Mouse (Mus musculus): Measurements from ENCODE around the gene Syngr1. TPM values are rescaled to one million over a fixed set of nuclear protein-coding genes. Genes with fewer than 3 reads are reported as not detected.

Syngr1 gene
- total RNA-seq, 1 experiment from 2014 or later: not detected

GRCm38 (mm10) chr15:80082661-80083275 is 8.4 kb upstream of the Syngr1 start:
- ATAC-seq (replicated peaks; ENCODE audit: insufficient number of reproducible peaks, low FRiP score, low TSS enrichment, poor library complexity, severe bottlenecking): no peak

GRCm38 (mm10) chr15:80083276-80083731 is 7.8 kb upstream of the Syngr1 start:
- peak; percentile 95 for ATAC-seq (replicated peaks; ENCODE audit: insufficient number of reproducible peaks, low FRiP score, low TSS enrichment, poor library complexity, severe bottlenecking)

- ATAC-seq (replicated peaks; ENCODE audit: insufficient number of reproducible peaks, low FRiP score, low TSS enrichment, poor library complexity, severe bottlenecking): peak; percentile 29
These were observed 7.4 kb upstream of the Syngr1 start for GRCm38 (mm10) chr15:80083740-80084139.

- no peak for ATAC-seq (replicated peaks; ENCODE audit: insufficient number of reproducible peaks, low FRiP score, low TSS enrichment, poor library complexity, severe bottlenecking)
These were observed 3.6 kb upstream of the Syngr1 start for GRCm38 (mm10) chr15:80087406-80088012.

- peak; percentile 91 for ATAC-seq (replicated peaks; ENCODE audit: insufficient number of reproducible peaks, low FRiP score, low TSS enrichment, poor library complexity, severe bottlenecking)
These were observed 2.5 kb upstream of the Syngr1 start for GRCm38 (mm10) chr15:80088637-80089036.

- ATAC-seq (replicated peaks; ENCODE audit: insufficient number of reproducible peaks, low FRiP score, low TSS enrichment, poor library complexity, severe bottlenecking): no peak
These were observed 979 bp upstream of the Syngr1 start for GRCm38 (mm10) chr15:80090155-80090554.

GRCm38 (mm10) chr15:80090741-80091120 is 403 bp upstream of the Syngr1 start:
- no peak for ATAC-seq (replicated peaks; ENCODE audit: insufficient number of reproducible peaks, low FRiP score, low TSS enrichment, poor library complexity, severe bottlenecking)

- ATAC-seq (replicated peaks; ENCODE audit: insufficient number of reproducible peaks, low FRiP score, low TSS enrichment, poor library complexity, severe bottlenecking): no peak
These were observed 907 bp downstream of the Syngr1 start for GRCm38 (mm10) chr15:80092041-80092441.

GRCm38 (mm10) chr15:80092599-80092998 is 1.5 kb downstream of the Syngr1 start:
- ATAC-seq (replicated peaks; ENCODE audit: insufficient number of reproducible peaks, low FRiP score, low TSS enrichment, poor library complexity, severe bottlenecking): no peak

GRCm38 (mm10) chr15:80094201-80094600 is 3.1 kb downstream of the Syngr1 start:
- ATAC-seq (replicated peaks; ENCODE audit: insufficient number of reproducible peaks, low FRiP score, low TSS enrichment, poor library complexity, severe bottlenecking): no peak

- ATAC-seq (replicated peaks; ENCODE audit: insufficient number of reproducible peaks, low FRiP score, low TSS enrichment, poor library complexity, severe bottlenecking): no peak
These were observed 4.5 kb downstream of the Syngr1 start for GRCm38 (mm10) chr15:80095596-80095995.

GRCm38 (mm10) chr15:80096406-80096805 is 5.3 kb downstream of the Syngr1 start:
- no peak for ATAC-seq (replicated peaks; ENCODE audit: insufficient number of reproducible peaks, low FRiP score, low TSS enrichment, poor library complexity, severe bottlenecking)

- peak; percentile 33; the same call in 1 of the 2 replicates for ATAC-seq (replicated peaks; ENCODE audit: insufficient number of reproducible peaks, low FRiP score, low TSS enrichment, poor library complexity, severe bottlenecking)
These were observed 6.1 kb downstream of the Syngr1 start for GRCm38 (mm10) chr15:80096946-80097881.

- no peak for ATAC-seq (replicated peaks; ENCODE audit: insufficient number of reproducible peaks, low FRiP score, low TSS enrichment, poor library complexity, severe bottlenecking)
These were observed 6.9 kb downstream of the Syngr1 start for GRCm38 (mm10) chr15:80097999-80098461.

- ATAC-seq (replicated peaks; ENCODE audit: insufficient number of reproducible peaks, low FRiP score, low TSS enrichment, poor library complexity, severe bottlenecking): no peak
These were observed 7.7 kb downstream of the Syngr1 start for GRCm38 (mm10) chr15:80098809-80099208.

- ATAC-seq (replicated peaks; ENCODE audit: insufficient number of reproducible peaks, low FRiP score, low TSS enrichment, poor library complexity, severe bottlenecking): no peak
These were observed 8.3 kb downstream of the Syngr1 start for GRCm38 (mm10) chr15:80099477-80099876.

- no peak for ATAC-seq (replicated peaks; ENCODE audit: insufficient number of reproducible peaks, low FRiP score, low TSS enrichment, poor library complexity, severe bottlenecking)
These were observed 9.1 kb downstream of the Syngr1 start for GRCm38 (mm10) chr15:80100196-80100595.

- no peak for ATAC-seq (replicated peaks; ENCODE audit: insufficient number of reproducible peaks, low FRiP score, low TSS enrichment, poor library complexity, severe bottlenecking)
These were observed 9.7 kb downstream of the Syngr1 start for GRCm38 (mm10) chr15:80100871-80101270.

- ATAC-seq (replicated peaks; ENCODE audit: insufficient number of reproducible peaks, low FRiP score, low TSS enrichment, poor library complexity, severe bottlenecking): no peak
These were observed 10.4 kb downstream of the Syngr1 start for GRCm38 (mm10) chr15:80101503-80101902.

Data from monocyte, adult 5-6 weeks (primary cell).